Mouse (Mus musculus): Measurements from ENCODE around the gene Slc25a23. TPM values are rescaled to one million over a fixed set of nuclear protein-coding genes. Genes with fewer than 3 reads are reported as not detected.

The Slc25a23 gene
- total RNA-seq, 2 experiments from 2014 or later = 373 to 393 TPM

DNA sequence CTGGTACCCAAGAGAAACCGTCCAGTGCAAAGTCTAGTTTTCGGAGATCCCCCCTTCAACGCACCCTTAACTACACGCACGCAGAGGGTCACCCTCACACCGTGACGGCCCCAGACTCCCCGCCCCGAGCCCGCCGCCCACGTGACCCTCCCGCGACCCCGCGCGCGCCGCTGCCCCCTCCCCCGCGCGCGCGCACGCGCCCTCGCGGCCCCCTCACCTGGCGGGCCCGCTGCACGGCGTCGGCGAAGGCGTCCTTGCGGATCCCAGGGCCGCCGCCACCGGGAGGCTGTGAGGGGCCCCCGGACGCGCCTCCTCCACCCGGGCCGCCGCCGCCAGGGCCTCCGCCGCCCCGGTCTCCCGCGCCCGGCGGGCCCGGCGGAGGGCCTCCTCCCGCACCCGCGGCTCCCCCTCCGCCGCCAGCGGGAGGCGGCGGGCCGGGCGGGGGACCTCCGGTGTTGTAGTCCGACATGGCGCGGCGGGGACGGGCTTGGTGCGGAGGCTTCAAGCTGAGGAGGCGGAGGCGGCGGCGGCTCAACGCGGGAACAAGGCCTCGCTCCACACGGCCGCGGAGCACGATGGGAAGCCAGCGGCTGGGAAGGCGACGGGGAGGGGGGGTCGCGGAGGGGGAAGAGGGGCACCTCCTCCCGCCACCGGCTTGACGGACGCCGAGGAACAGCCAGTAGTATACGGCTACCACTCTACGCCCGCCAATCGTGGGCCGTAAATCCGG is 28.6 kb downstream of the Slc25a23 start, which contains the start of gene Khsrp:
Khsrp (minus strand) TSS at position 592 of the 730 bp plus-strand sequence.
- H3K27ac ChIP-seq = peak within 1 kb of the TSS; percentile 92
- DNase-seq (ENCODE audit: low spot score in 2 of 2) = peak in 1 of 2 experiments; percentile 50
- no peak for TF ChIP-seq CTCF (conservative IDR thresholded peaks at IDR 0.05)
- peak within 1 kb of the TSS; percentile 73 for H3K4me3 ChIP-seq

DNA sequence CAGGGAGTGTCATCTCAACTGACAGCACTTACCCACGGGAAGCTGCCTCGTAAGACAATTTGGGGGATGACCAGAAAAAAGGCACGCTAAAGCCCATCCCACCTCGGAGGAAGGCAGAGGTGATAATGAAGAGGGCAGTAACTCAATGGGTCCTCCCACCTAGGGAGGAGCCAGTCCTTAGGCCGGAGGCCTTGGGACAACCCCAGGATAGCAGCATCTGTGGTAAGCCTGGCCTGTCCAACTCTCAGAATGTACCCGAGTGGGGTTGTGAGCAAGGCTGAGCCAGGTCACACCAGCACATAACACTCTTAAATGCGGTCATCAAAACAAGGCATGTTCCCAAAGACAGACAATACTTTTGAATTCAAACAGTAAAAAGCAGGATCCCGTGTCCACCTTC is 30.0 kb downstream of the Slc25a23 start:
- no peak overlapping the region for H3K27ac ChIP-seq
- H3K4me3 ChIP-seq = peak overlapping the region; percentile 73
- DNase-seq (ENCODE audit: low spot score in 2 of 2) = no peak
- TF ChIP-seq CTCF (conservative IDR thresholded peaks at IDR 0.05) = no peak

DNA sequence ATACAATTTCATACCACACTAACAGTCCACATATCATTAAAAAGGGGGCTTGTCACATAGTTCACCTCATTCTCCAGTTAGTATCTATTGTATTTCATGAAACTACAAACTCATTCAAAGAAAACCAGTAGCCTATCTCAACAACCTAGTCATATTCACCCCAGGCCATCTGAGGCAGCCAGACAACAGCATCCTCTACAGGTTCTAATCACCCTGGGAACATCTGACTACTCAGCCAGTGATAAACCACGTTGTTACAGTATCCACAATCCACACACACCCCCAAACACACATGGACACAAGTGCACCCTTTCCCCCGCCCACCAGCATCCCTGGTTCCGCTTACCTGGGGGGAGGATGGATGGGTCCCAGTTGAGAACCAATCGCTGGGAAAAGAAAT is 32.2 kb downstream of the Slc25a23 start:
- no peak for TF ChIP-seq CTCF (conservative IDR thresholded peaks at IDR 0.05)
- Histone ChIP-seq H3K27ac (no peak overlapping the region), H3K4me3 (no peak overlapping the region)
- DNase-seq (ENCODE audit: low spot score in 2 of 2) = no peak

DNA sequence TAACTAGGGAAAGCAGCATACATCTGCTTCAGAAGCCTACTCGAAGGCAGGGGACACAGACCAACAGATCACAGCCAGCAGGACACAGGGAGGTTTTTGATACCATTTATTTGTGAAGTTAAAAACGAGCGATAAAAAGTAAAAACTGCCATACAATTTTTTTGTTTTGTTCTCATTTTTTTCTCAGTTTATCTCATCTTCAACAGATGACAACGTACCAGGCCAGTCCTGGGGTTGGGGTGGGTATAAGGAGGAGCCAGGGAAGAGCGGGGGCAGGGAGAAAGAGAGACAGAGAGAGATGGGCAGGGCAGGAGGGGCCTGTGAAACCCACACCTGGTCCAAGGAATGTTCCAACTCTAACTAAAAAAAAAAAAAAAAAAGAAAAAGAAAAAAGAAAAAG is 38.7 kb downstream of the Slc25a23 start:
- no peak for DNase-seq (ENCODE audit: low spot score in 2 of 2)
- no peak overlapping the region for H3K27ac ChIP-seq
- H3K4me3 ChIP-seq = no peak overlapping the region
- no peak for TF ChIP-seq CTCF (conservative IDR thresholded peaks at IDR 0.05)

DNA sequence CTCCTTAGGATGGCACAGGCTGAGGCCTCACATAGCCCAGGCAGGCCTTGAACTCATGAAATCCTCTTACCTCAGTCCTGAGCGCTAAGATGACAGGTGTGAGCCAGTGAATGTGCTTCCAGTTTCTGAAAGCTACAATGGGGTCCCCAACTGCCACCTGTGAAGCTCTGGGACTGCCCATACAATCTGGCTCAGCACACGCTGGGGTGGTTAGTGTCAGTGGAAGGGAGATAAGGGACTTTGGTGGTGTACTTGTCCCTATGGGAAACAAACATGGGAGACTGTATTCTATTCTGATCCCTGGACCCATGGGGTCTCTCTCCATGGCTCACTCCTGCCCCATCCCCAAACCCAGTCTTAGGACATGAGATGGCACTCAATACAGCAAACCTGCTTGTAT is 40.0 kb downstream of the Slc25a23 start:
- Histone ChIP-seq H3K4me3 (no peak overlapping the region), H3K27ac (no peak overlapping the region)
- no peak for TF ChIP-seq CTCF (conservative IDR thresholded peaks at IDR 0.05)
- no peak for DNase-seq (ENCODE audit: low spot score in 2 of 2)

DNA sequence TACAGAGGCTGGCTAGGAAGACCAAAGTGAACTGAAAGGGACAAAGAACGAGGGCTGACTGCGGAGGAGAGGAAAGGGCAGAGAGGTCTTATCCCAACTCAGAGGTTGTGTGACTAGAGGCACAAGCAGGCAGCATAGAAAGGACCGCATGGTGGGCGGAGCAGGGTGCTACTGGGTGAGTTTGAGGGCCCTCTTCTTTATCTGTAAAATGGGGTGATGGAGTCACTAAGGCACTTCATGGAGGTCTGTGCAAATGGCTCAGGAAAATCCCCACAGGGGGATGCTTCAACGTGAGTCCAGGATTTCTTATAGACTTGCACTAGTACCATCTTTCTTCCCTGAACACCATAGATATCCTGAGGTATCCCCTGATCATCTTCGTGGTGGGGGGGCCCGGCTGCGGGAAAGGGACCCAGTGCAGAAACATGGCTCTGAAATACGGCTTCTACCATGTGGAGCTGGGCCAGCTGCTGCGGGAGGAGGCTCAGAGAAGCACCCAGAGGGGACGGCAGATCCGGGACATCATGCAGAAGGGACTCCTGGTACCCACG is 47.3 kb downstream of the Slc25a23 start:
- Histone ChIP-seq H3K27ac (peak overlapping the region; percentile 97), H3K4me3 (peak overlapping the region; percentile 73)
- TF ChIP-seq CTCF (conservative IDR thresholded peaks at IDR 0.05) = no peak
- no peak for DNase-seq (ENCODE audit: low spot score in 2 of 2)

DNA sequence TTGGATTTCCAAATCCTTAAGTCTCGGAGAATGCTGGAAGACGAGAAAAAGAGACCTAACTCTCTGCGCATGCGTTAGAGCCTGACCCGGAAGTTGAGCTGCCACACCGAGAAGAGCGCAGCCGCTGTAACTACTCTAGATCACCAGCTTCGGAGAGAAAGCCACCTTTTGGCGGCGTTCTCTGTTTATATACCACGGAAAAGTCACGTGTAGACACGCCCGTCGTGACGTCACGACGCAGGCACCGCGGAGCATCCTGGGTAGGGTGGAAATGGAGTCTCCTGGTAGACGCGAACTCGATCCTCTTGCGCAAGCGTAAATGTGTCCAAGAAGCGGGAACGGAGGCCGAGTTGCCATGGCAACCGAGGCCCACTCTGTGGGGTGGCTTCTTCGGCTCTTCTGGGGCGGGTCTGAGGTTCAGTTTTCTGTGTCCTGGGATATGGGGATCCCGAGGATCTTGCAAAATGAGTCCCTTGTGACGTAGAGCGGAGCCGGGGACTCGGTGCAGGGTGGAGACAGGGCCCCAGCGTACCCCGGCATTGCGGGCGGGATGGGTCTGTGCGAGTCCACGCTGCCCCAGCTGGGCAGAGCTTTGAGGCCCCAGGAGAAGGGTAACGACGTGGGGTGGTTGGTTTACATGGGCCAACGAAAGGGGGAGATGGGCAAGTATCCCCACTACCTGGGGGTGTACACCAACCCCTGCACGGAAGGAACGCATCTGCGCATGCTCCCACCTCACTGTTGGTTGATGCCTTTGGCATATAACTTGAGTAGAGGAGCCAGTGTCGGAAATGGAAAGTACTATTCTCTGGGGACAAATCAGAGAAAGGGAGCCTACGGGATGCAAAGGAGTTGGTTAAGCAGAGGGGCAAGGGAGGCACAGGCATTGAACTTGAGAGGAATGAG is 48.2 kb downstream of the Slc25a23 start, which contains the start of the genes Gtf2f1 and Gm17949:
Gtf2f1 (minus strand) TSS at position 53 of the 906 bp plus-strand sequence.
Gm17949 (plus strand) TSS at position 234 of the 906 bp plus-strand sequence.
- Histone ChIP-seq H3K27ac (peak within 1 kb of the TSS; percentile 97), H3K4me3 (peak within 1 kb of the TSS; percentile 73)
- DNase-seq (ENCODE audit: low spot score in 2 of 2) = peak; percentile 93 to 94
- TF ChIP-seq CTCF (conservative IDR thresholded peaks at IDR 0.05) = peak; percentile 18; the same call in 1 of the 2 replicates

DNA sequence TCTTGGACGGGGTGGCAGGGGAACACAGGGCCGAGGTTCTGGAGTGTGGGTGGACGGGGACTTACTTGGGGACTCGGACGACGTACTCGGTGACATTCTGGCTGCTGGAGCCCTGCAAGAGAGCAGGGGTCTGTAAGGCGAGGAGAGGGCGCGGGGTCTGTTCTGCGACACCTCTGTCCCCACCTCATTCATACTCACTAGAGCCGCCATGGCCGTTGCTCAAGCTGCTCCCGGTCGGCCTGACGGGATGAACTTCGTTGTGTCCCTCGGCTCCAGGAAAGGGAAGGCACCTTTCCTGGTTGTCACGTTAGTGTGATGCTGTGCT is 48.8 kb downstream of the Slc25a23 start:
- no peak for DNase-seq (ENCODE audit: low spot score in 2 of 2)
- Histone ChIP-seq H3K4me3 (peak overlapping the region; percentile 73), H3K27ac (peak overlapping the region; percentile 97)
- no peak for TF ChIP-seq CTCF (conservative IDR thresholded peaks at IDR 0.05)

DNA sequence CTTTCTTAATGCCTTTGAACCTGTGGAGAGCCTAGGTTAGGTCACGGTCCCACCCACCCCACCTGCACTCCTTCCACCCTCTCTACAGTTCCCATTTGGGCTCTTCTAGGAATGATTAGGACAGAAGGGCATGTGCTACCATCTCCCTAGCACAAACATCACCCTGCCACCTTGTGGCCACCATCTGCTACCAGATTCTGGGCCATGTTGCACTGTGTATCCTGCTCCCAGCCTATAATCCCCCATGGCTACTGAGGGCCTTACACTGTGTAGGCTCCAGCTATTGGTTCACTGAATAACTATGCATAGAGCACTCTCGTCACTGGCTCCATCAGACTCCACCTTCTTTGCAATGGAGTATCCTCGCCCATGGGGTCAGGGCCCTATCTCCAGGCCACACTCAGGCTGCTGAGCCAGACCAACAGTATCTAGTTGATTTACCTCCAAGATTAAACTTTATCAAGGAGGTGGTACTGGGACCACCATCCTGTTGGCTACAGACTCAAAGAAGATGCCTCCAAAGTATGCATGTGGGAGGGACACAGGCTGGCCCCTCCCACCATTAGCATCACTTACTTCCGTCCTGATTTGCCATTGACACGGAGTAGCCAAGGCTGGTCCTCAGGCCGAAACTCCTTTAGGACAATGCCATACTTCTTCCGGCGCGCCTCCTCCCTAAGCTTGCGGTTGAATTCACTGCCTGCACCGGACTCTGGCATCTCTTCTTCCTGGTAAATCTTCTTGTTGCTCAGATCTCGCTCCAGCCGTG is 52.3 kb downstream of the Slc25a23 start:
- no peak for DNase-seq (ENCODE audit: low spot score in 2 of 2)
- Histone ChIP-seq H3K4me3 (no peak overlapping the region), H3K27ac (no peak overlapping the region)
- peak; percentile 47 for TF ChIP-seq CTCF (conservative IDR thresholded peaks at IDR 0.05)

DNA sequence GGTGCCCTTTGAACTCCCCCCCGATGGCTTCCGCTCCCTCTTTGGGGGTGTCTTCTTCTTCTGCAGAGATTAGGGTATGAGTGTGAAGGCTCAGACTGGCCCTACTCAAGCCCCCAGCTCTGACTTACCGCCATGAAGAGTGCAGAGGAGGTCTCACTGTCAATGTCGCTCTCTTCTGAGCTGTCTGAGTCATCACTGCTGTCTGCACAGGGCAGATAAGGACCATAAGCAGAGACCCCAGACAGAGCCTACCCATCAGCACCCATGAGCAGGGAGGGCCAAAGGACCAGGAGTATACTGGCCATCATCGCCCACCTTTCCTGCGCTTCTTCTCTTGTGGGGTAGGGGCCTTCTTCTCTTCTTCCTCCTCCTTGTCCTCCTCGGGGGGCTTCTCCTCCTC is 55.7 kb downstream of the Slc25a23 start:
- no peak for DNase-seq (ENCODE audit: low spot score in 2 of 2)
- no peak overlapping the region for H3K27ac ChIP-seq

DNA sequence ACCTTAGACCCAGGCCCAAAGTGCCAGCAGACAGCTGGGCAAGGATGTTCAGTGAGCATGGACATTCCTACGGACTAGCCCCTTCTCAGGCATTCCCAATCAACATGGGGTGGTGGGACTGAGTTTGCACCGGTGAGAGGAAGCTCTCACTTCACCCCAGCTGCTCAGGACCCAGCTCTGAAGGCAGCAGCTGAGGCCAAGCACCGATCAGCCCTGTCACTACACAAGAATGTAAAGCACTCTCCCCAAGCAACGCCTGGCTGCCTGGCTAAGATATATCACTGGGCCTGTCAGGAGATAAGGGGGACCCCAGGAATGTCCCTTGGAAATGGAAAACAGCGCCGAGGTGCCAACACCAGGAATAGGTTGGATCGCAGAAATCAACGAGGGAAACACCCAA is 58.4 kb downstream of the Slc25a23 start:
- TF ChIP-seq CTCF (conservative IDR thresholded peaks at IDR 0.05) = no peak
- no peak for DNase-seq (ENCODE audit: low spot score in 2 of 2)
- H3K27ac ChIP-seq = no peak overlapping the region
- H3K4me3 ChIP-seq = no peak overlapping the region

More for the DNA sequence above, 55.7 kb downstream of the Slc25a23 start:
- no peak for TF ChIP-seq CTCF (conservative IDR thresholded peaks at IDR 0.05)
- no peak overlapping the region for H3K4me3 ChIP-seq

DNA sequence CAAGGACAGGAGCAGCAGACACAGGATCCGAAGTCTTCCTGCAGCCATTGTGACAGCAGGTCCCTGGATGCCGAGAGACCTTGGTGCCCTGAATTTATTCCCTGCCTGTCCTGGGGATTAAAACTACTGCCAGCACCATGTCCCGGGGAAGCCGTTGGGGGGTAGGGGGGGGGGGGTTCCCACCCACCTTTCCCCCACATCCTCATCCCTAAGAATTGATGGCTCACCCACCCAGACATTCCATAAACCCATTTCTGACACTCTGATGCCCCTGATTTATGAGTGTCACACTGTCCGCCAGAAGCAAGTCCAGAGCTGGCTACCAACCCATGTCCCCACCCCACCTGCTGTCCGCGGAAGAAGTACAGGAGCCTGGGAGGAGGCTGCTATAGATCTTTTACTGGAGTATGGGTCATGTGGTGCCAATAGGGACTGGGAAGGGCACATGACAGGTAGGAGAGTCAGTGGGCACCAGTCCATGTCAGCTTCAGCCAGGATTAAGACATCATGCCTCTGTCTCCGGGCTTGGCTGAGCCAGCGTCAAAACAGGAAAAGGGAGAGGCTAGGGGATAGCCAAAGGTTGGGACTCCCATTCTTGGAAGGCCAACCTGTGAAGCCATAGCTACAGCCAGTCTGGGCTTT is 59.6 kb downstream of the Slc25a23 start, which contains the start of gene Pspn:
Pspn (minus strand) TSS at position 51 of the 642 bp plus-strand sequence.
- H3K4me3 ChIP-seq = no peak within 1 kb of the TSS
- H3K27ac ChIP-seq = no peak within 1 kb of the TSS
- no peak for TF ChIP-seq CTCF (conservative IDR thresholded peaks at IDR 0.05)
- no peak for DNase-seq (ENCODE audit: low spot score in 2 of 2)

All from layer of hippocampus, adult 2 months (tissue).